Mouse (Mus musculus): ENCODE results near the gene Zfhx3. TPM values are rescaled to one million over a fixed set of nuclear protein-coding genes. Genes with fewer than 3 reads are reported as not detected.

Gene Zfhx3
- polyA plus RNA-seq, 1 experiment from 2014 or later: 1.2 TPM

GRCm38 (mm10) chr8:108089632-108090031, 147.2 kb downstream of the Zfhx3 start:
- WGBS (ENCODE audit: insufficient replicate concordance): 55% methylated on average over 5 of the region's 5 CpGs
- H3K4me2 ChIP-seq (ENCODE audit: low read depth, low read length): no peak overlapping the region
- H3K36me3 ChIP-seq (ENCODE audit: control insufficient read depth, insufficient read depth): no peaks in the 10 kb centered on the region
- H3K27me3 ChIP-seq (ENCODE audit: control insufficient read depth, insufficient read depth, low read depth, low read length): no peaks in the 10 kb centered on the region
- no peaks in the 10 kb centered on the region for H3K9me3 ChIP-seq (replicated peaks; ENCODE audit: control insufficient read depth, low read length)
- ATAC-seq (ENCODE audit: low read depth): no peak
- no peaks in the 10 kb centered on the region for H3K4me1 ChIP-seq (ENCODE audit: control insufficient read depth, low read depth, low read length)
- H3K9ac ChIP-seq (ENCODE audit: low read depth, low read length): no peak overlapping the region
- no peak overlapping the region for H3K4me3 ChIP-seq (ENCODE audit: low read depth, low read length)
- no peak overlapping the region for H3K27ac ChIP-seq (ENCODE audit: low read length)

DNA sequence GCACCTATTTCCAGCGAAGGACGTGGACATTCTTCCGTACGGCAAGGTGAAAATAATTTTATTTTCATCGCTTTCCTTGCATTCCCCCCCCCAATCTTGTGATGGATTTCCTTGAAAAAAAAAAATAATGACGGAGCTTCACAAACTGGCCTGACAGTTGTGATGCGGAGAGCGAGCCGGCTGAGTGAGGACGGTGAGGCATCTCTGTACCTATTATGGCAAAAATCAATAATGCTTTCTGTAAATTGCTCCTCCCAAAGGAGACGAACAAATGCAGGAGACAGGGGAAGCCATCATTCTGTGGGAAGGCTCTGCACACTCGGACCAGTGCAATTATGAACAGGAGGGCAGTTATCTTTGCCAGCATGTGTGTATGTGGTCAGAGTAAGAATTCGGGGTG, 156.2 kb downstream of the Zfhx3 start:
- Histone ChIP-seq H3K27ac (ENCODE audit: low read length) (no peak overlapping the region), H3K4me2 (ENCODE audit: low read depth, low read length) (no peak overlapping the region), H3K4me1 (ENCODE audit: control insufficient read depth, low read depth, low read length) (no peaks in the 10 kb centered on the region), H3K27me3 (ENCODE audit: control insufficient read depth, insufficient read depth, low read depth, low read length) (no peaks in the 10 kb centered on the region; the same call in 1 of the 2 replicates), H3K9ac (ENCODE audit: low read depth, low read length) (no peak overlapping the region), H3K9me3 (replicated peaks; ENCODE audit: control insufficient read depth, low read length) (no peaks in the 10 kb centered on the region), H3K4me3 (ENCODE audit: low read depth, low read length) (no peak overlapping the region), H3K36me3 (ENCODE audit: control insufficient read depth, insufficient read depth) (no peaks in the 10 kb centered on the region)
- no peak for ATAC-seq (ENCODE audit: low read depth)
- WGBS (ENCODE audit: insufficient replicate concordance): 66% methylated on average over 13 of the region's 13 CpGs

DNA sequence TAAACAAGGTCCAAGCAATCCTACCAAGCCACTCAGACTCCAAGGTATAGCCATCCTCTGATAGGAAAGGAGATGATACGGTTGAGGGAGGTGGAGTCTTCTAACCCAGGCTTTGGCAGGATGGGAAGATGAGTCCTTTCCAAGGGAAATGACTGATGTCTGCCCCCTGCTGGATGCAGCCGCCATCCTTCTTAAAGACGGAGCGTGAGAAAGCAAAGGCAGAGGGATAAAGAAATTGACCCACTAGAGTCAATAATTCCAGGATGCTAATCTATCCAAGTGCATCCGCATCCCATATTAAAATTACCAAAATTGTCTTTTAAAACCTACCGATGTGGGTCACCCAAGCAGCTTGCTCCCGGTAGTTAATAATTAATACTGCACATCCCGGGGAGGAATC, 158.7 kb downstream of the Zfhx3 start:
- WGBS (ENCODE audit: insufficient replicate concordance): 57% methylated on average over 8 of the region's 8 CpGs

GRCm38 (mm10) chr8:108101978-108102865, 159.8 kb downstream of the Zfhx3 start:
- Histone ChIP-seq H3K27ac (ENCODE audit: low read length) (no peak overlapping the region), H3K9me3 (replicated peaks; ENCODE audit: control insufficient read depth, low read length) (no peaks in the 10 kb centered on the region), H3K4me2 (ENCODE audit: low read depth, low read length) (no peak overlapping the region), H3K9ac (ENCODE audit: low read depth, low read length) (no peak overlapping the region), H3K4me3 (ENCODE audit: low read depth, low read length) (no peak overlapping the region), H3K27me3 (ENCODE audit: control insufficient read depth, insufficient read depth, low read depth, low read length) (no peaks in the 10 kb centered on the region; the same call in 1 of the 2 replicates), H3K36me3 (ENCODE audit: control insufficient read depth, insufficient read depth) (no peaks in the 10 kb centered on the region), H3K4me1 (ENCODE audit: control insufficient read depth, low read depth, low read length) (no peaks in the 10 kb centered on the region)
- no peak for ATAC-seq (ENCODE audit: low read depth)
- 56% methylated on average over 16 of the region's 16 CpGs for WGBS (ENCODE audit: insufficient replicate concordance)

More for the DNA sequence above, 158.7 kb downstream of the Zfhx3 start:
- no peak overlapping the region for H3K9ac ChIP-seq (ENCODE audit: low read depth, low read length)
- no peak for ATAC-seq (ENCODE audit: low read depth)
- H3K4me2 ChIP-seq (ENCODE audit: low read depth, low read length): no peak overlapping the region
- H3K4me3 ChIP-seq (ENCODE audit: low read depth, low read length): no peak overlapping the region
- no peaks in the 10 kb centered on the region for H3K4me1 ChIP-seq (ENCODE audit: control insufficient read depth, low read depth, low read length)
- H3K27ac ChIP-seq (ENCODE audit: low read length): no peak overlapping the region
- no peaks in the 10 kb centered on the region for H3K9me3 ChIP-seq (replicated peaks; ENCODE audit: control insufficient read depth, low read length)
- H3K27me3 ChIP-seq (ENCODE audit: control insufficient read depth, insufficient read depth, low read depth, low read length): no peaks in the 10 kb centered on the region; the same call in 1 of the 2 replicates
- no peaks in the 10 kb centered on the region for H3K36me3 ChIP-seq (ENCODE audit: control insufficient read depth, insufficient read depth)

DNA sequence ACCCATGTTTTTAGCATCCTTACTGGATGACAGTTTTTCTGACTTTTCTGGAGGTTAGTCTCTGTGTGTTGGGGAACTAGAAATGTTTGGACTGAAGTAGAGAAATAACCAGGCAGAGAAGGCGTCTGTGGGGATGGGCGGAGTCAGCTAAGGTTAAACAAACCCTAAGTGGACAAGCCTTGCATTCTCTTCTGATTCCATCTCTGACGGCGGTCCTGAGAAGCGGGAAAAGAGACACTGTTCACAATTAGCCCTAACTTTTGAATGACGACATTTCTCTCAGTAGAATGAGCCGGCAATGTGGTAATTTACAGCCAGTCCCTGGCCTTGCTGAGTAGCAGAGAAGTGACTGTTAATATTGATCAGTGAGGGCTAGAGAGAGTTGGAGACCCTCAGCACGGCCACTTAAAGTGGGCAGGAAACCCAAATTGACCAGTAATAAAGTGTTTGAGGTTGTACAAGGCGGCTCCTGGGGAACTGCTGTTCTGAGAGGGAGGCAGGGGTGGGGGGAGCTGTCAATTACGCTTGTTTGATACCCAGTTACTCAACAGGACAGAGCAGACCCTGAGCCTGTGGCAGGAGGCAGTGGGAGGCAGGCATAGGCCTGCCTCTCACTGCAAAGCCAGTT, 162.1 kb downstream of the Zfhx3 start:
- Histone ChIP-seq H3K9me3 (replicated peaks; ENCODE audit: control insufficient read depth, low read length) (no peaks in the 10 kb centered on the region), H3K9ac (ENCODE audit: low read depth, low read length) (no peak overlapping the region), H3K36me3 (ENCODE audit: control insufficient read depth, insufficient read depth) (no peaks in the 10 kb centered on the region), H3K27ac (ENCODE audit: low read length) (no peak overlapping the region), H3K4me1 (ENCODE audit: control insufficient read depth, low read depth, low read length) (no peaks in the 10 kb centered on the region), H3K4me3 (ENCODE audit: low read depth, low read length) (no peak overlapping the region), H3K27me3 (ENCODE audit: control insufficient read depth, insufficient read depth, low read depth, low read length) (no peaks in the 10 kb centered on the region; the same call in 1 of the 2 replicates), H3K4me2 (ENCODE audit: low read depth, low read length) (no peak overlapping the region)
- ATAC-seq (ENCODE audit: low read depth): no peak
- 28% methylated on average over 10 of the region's 10 CpGs for WGBS (ENCODE audit: insufficient replicate concordance)

DNA sequence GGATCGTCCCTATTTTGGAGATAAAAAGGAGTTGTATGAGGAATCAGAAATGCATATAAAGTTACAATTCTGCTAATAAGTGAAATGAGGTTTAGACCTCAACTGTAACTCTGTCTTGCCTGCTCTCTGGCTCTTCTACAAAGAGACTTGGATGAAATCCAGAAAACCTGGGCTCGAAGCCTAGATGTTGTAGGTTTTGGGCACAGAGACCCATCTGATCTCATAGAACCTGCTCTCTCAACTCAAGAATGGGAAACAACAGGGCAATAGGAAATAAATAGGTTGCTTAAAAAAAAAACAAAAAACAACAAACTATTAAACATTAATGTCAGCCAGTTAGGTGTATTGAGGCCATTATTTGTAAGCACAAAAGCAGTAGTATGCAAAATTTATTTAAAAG, 182.6 kb downstream of the Zfhx3 start:
- no peaks in the 10 kb centered on the region for H3K4me1 ChIP-seq (ENCODE audit: control insufficient read depth, low read depth, low read length)
- H3K27ac ChIP-seq (ENCODE audit: low read length): no peak overlapping the region
- WGBS (ENCODE audit: insufficient replicate concordance): 68% methylated on average over 2 of the region's 2 CpGs
- H3K36me3 ChIP-seq (ENCODE audit: control insufficient read depth, insufficient read depth): no peaks in the 10 kb centered on the region
- H3K9me3 ChIP-seq (replicated peaks; ENCODE audit: control insufficient read depth, low read length): no peaks in the 10 kb centered on the region
- ATAC-seq (ENCODE audit: low read depth): no peak
- no peak overlapping the region for H3K4me2 ChIP-seq (ENCODE audit: low read depth, low read length)
- H3K27me3 ChIP-seq (ENCODE audit: control insufficient read depth, insufficient read depth, low read depth, low read length): no peaks in the 10 kb centered on the region
- H3K9ac ChIP-seq (ENCODE audit: low read depth, low read length): no peak overlapping the region
- H3K4me3 ChIP-seq (ENCODE audit: low read depth, low read length): no peak overlapping the region

DNA sequence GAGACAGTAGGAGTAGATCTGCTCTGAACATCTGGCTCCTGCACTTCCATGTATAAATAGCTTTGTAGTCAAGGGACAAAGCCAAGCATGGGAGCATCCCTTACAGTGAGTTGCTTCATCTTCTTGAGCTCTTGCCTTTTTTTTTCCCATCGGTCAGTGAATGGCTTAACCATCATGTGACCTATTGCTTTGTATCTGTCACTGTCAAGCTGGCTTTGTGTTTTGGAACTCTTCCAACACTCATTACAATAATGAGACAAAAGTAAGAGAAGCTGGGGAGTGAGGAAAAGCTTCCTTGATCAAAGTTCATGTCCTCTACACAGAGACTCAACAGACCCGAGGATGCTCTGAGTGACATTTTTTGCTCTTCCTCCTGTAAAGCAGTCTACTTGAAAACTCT, 183.0 kb downstream of the Zfhx3 start:
- Histone ChIP-seq H3K27ac (ENCODE audit: low read length) (no peak overlapping the region), H3K9ac (ENCODE audit: low read depth, low read length) (no peak overlapping the region), H3K36me3 (ENCODE audit: control insufficient read depth, insufficient read depth) (no peaks in the 10 kb centered on the region), H3K4me3 (ENCODE audit: low read depth, low read length) (no peak overlapping the region), H3K4me2 (ENCODE audit: low read depth, low read length) (no peak overlapping the region), H3K4me1 (ENCODE audit: control insufficient read depth, low read depth, low read length) (no peaks in the 10 kb centered on the region), H3K27me3 (ENCODE audit: control insufficient read depth, insufficient read depth, low read depth, low read length) (no peaks in the 10 kb centered on the region), H3K9me3 (replicated peaks; ENCODE audit: control insufficient read depth, low read length) (no peaks in the 10 kb centered on the region)
- ATAC-seq (ENCODE audit: low read depth): no peak
- WGBS (ENCODE audit: insufficient replicate concordance): 57% methylated on average over 2 of the region's 2 CpGs

- no peak overlapping the region for H3K4me2 ChIP-seq (ENCODE audit: low read depth, low read length)
- no peak overlapping the region for H3K4me3 ChIP-seq (ENCODE audit: low read depth, low read length)
- no peaks in the 10 kb centered on the region for H3K9me3 ChIP-seq (replicated peaks; ENCODE audit: control insufficient read depth, low read length)
- H3K9ac ChIP-seq (ENCODE audit: low read depth, low read length): no peak overlapping the region
- H3K27me3 ChIP-seq (ENCODE audit: control insufficient read depth, insufficient read depth, low read depth, low read length): no peaks in the 10 kb centered on the region
- no peaks in the 10 kb centered on the region for H3K4me1 ChIP-seq (ENCODE audit: control insufficient read depth, low read depth, low read length)
- ATAC-seq (ENCODE audit: low read depth): no peak
- H3K36me3 ChIP-seq (ENCODE audit: control insufficient read depth, insufficient read depth): no peaks in the 10 kb centered on the region
- 47% methylated on average over 5 of the region's 5 CpGs for WGBS (ENCODE audit: insufficient replicate concordance)
- no peak overlapping the region for H3K27ac ChIP-seq (ENCODE audit: low read length)
Observed at GRCm38 (mm10) chr8:108146536-108146935, 204.1 kb downstream of the Zfhx3 start.

DNA sequence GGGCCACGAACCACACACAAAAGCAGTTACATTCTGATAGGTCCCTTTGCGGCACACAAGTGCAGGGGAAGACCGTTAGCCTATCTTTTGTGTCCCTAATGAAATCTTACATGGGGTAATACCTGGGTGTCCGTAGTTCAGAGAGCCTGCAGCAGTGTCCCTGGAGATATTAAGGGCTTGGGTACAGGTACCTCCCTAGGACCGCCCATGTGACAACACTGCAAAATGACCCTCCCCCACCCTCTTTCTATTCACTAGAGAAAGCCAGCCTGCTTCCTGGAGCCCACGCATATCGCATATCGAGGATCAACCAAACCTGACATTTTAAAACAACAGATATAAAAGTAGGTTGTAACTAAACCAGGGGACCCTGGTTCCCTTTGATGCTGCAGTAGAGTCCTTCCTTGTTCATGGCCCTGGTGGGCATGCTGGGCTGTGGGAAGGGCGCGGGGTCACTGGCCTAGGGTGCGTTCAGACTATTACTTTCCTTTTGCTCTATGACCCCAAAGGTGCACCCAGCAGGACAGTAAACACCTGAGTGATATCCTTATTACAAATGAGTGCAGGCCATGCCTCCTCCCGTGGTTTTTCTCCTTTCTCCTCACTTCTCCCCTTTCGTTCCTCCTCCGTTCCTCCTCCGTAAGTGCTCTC, 206.3 kb downstream of the Zfhx3 start:
- H3K9ac ChIP-seq (ENCODE audit: low read depth, low read length): no peak overlapping the region
- H3K27me3 ChIP-seq (ENCODE audit: control insufficient read depth, insufficient read depth, low read depth, low read length): no peaks in the 10 kb centered on the region
- no peaks in the 10 kb centered on the region for H3K4me1 ChIP-seq (ENCODE audit: control insufficient read depth, low read depth, low read length)
- 63% methylated on average over 15 of the region's 15 CpGs for WGBS (ENCODE audit: insufficient replicate concordance)
- no peaks in the 10 kb centered on the region for H3K36me3 ChIP-seq (ENCODE audit: control insufficient read depth, insufficient read depth)
- no peak overlapping the region for H3K4me2 ChIP-seq (ENCODE audit: low read depth, low read length)
- no peak for ATAC-seq (ENCODE audit: low read depth)
- no peak overlapping the region for H3K4me3 ChIP-seq (ENCODE audit: low read depth, low read length)
- H3K27ac ChIP-seq (ENCODE audit: low read length): no peak overlapping the region
- no peaks in the 10 kb centered on the region for H3K9me3 ChIP-seq (replicated peaks; ENCODE audit: control insufficient read depth, low read length)
